Mouse (Mus musculus) brain, embryonic 14.5 days (tissue): ENCODE measurements at regions not wholly inside any gene's neighbourhood (a gene's known extent, or its start where the extent isn't known, plus 50 kb on each side); places are given as distances from the start of the nearest gene placed in this dataset.

Experiments used
- DNase-seq: peaks from one replicate; pipeline ENCODE4 v3.0.0-alpha.2; 2011; ENCODE audit warnings: low read depth
- CTCF ChIP-seq: fragments of 200-500 bp; IDR thresholded peaks from 2 replicates; pipeline ENCODE4 v1.5.1; 2012; ENCODE audit warnings: inconsistent platforms, mild to moderate bottlenecking, moderate library complexity, borderline replicate concordance; ENCODE audit not compliant: insufficient read depth, insufficient read length; ENCODE audit errors: extremely low read depth
- POLR2A ChIP-seq: fragments of 200-500 bp; IDR thresholded peaks from 2 replicates; pipeline ENCODE4 v1.6.1; 2012; ENCODE audit warnings: mild to moderate bottlenecking, inconsistent platforms, borderline replicate concordance; ENCODE audit not compliant: poor library complexity, insufficient read depth, insufficient read length, severe bottlenecking; ENCODE audit errors: extremely low read depth

DNA sequence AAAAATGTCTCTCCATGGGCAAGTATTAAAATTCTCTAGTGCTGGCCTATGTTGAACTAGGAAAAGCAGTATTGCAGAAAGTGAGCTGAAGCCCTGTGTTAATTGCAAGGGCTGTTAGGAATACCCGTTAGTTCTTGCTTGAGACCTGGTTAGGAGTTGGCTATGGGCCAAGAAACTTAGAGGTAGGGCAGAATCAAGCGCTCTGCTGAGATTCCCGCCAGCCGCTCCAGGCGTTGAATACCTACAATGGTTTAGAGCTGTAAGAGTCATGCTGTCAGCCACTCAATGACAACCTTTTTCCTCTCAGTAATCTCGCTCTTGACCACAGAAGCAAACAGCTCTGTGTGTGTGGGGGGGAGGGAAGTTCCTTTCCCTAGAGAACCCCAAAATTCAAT, 156.8 kb upstream of the Tom1l1 start:
- DNase-seq, result peak; percentile 58
- no peak for TF ChIP-seq CTCF
- TF ChIP-seq POLR2A, result no peak

DNA sequence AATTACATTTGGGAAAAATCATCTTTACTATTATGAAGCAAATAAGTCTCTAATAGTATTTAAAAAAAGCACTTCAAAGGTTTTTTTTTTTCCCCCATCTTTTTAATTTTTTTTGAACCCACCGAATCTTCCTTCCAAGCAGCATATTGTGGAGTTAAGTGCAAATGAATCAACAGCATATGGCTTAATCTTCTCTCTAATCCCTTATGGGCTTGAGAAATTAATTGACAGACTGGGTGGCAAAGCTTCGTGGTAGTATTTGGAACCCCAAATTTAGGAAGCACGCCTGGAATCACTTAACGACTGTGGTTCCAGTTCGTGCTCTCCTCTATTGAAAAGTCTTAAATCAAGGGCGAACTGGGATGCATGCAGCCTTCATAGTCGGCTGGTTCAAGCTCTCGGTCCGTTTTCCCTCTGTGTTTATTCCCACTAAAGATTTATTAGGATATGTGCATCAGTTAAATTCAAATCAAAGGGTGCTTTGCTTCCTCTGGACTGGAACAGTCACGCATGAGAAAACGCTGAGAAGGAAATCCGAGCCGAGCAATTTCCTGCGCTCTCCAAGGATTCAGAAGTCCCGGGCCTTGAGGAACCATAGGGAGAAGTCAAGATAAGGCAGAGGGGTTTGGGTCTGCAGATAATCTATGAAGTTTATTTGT, 156.2 kb upstream of the Tom1l1 start:
- TF ChIP-seq POLR2A (no peak), CTCF (no peak)
- peak; percentile 57 for DNase-seq

DNA sequence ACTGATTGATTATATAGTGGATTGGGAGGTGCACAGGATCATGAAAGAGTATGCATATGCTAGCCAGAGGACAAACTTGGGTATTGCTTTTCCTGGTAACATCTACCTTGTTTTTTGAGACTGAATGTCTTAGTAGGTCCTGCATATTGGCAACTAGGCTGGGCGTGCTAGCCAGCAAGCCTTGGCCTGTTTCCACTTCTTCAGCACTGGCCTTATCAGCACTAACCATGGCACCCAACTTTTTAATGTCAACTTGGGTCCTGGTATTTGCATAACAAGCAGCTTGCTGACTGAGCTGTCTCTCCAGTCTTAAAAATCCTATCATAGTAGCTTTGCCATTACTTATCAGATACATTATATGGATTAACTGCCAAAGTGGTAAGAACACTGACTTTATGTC, 150.0 kb upstream of the Tom1l1 start:
- no peak for TF ChIP-seq CTCF
- TF ChIP-seq POLR2A, result no peak
- DNase-seq, result no peak

DNA sequence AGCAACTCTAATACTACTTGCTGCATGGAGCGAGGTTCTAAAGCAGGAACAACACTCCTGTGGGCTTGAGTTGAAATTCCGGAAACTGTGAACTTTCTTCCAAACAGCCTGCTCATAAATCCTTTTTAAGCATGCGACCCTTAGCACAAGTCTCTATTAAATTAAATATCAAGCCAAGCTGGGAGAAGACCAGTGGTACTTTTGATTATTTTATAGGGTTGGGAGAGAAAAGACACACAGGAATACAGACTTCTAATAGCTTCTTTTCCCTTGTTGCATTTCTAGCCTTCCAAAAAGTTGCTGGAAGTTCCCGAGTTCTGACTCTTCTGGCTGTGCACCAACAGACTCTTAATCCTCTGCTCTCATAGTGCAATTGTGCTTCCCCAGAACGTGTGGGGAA, 136.6 kb upstream of the Tom1l1 start:
- TF ChIP-seq CTCF (no peak), POLR2A (no peak)
- DNase-seq, result peak; percentile 5

DNA sequence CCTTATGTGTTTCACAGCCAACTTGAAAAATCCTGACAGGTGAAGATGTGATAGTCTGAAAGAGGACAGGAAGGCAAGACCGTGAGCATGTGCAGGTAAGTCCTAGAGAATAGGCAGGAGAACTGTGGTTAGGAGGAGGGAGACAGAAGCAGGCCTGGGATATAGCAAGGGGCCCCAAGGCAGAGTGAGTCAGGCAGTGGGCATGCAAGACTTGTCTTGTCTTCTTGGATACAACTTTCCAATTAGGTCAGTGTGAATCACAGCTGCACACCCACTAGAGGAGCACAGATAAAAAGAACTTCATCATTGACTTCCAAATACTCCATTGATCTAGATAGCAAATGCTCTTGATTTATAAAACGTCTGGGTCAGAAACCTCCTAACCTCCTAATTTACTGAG, 128.6 kb upstream of the Tom1l1 start:
- TF ChIP-seq CTCF (no peak), POLR2A (no peak)
- DNase-seq, result no peak

DNA sequence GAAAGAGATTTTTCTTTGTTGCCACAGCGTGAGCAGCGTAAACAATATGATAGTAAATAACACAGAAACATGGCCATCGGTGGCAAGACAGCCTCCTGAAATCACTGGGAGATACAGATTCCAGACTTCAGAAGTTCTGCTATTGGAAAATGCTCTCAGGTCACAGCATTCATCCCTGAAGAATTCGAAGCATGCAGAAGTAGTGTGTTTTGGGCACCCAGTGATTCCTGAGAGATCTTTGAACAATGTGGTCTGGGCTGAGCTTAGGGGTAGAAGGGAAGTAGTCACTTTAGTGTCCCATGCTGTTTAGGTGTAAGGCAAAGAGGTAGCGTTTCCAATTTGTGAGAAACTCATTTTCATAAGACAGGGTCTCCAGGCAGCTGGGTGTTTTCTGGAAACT, 126.3 kb upstream of the Tom1l1 start:
- no peak for DNase-seq
- TF ChIP-seq CTCF (no peak), POLR2A (no peak)

DNA sequence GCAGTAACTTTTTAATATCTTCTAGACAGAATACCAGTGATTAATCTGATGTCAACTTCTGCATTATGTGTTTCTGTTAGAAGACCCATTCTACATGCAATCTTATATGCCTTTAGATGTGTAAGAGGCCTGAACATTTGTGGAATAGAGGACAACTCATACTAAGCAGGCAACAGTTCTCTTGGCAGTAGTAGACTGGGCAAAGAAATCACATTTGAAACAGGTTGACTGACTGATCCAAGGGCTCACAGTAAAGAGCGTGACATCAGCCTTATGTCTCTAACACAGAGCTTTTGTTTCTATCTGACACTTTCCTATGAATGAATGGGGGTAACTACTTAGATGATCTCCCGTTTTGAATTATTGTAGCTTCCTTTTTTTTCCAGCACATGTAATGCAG, 124.8 kb upstream of the Tom1l1 start:
- TF ChIP-seq CTCF (no peak), POLR2A (no peak)
- DNase-seq, result peak; percentile 46

DNA sequence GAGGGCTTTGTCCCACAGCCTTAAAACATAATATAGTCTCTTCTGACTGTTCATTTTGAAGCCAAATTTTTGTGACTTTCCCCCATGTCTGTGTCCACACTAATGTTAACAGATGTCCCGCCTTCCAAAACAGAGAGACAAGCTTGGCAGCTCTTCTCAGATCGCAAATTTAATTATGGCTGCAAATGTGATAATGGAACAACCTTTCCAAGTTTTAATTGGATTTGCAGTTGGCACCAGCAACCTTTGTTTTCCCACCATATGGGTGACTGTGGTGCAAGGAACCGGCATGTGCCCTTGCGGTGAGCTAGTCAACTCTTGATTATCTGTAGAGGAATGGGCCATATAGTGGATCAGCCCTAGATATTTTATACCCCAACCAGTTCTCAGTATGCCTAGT, 124.4 kb upstream of the Tom1l1 start:
- DNase-seq, result peak; percentile 87
- TF ChIP-seq POLR2A (no peak), CTCF (no peak)

DNA sequence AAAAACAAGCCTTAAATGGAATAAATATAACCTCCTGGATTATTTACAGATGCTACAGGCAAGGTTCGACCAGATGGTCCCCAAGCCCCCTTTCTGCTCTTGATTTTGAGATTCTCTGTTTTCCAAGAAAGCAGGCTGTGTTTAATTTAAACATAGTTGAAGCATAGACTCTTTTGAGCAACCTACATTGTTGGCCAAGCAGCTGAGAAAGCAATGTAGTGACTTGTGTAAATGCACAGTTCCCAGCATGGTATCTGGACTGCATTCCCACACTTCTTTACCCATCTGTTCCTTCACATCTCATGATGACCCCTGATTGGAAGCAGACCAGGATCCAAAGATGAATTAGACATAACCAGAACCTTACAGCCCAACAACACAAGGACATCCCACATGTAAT, 120.3 kb upstream of the Tom1l1 start:
- TF ChIP-seq CTCF (no peak), POLR2A (no peak)
- DNase-seq, result peak; percentile 38

DNA sequence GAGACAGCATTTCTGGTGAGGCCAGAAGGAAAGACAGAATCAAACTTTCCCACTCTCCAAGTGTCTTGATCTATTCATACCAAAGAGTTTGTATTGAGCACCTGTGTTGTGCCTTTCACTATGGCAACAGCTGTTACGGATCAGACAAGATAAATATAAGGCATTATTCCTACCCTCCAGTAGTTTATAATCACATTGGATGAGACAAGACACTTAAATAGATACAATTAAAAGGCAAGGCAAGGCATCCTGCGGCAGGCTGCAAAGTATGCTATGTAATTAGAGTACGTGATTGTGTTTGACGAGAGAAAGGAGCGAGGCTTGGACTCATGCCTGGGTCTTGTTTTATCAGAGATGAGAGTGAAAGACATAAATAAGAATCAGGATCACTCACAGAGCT, 119.2 kb upstream of the Tom1l1 start:
- peak; percentile 53 for DNase-seq
- TF ChIP-seq POLR2A (no peak), CTCF (no peak)

DNA sequence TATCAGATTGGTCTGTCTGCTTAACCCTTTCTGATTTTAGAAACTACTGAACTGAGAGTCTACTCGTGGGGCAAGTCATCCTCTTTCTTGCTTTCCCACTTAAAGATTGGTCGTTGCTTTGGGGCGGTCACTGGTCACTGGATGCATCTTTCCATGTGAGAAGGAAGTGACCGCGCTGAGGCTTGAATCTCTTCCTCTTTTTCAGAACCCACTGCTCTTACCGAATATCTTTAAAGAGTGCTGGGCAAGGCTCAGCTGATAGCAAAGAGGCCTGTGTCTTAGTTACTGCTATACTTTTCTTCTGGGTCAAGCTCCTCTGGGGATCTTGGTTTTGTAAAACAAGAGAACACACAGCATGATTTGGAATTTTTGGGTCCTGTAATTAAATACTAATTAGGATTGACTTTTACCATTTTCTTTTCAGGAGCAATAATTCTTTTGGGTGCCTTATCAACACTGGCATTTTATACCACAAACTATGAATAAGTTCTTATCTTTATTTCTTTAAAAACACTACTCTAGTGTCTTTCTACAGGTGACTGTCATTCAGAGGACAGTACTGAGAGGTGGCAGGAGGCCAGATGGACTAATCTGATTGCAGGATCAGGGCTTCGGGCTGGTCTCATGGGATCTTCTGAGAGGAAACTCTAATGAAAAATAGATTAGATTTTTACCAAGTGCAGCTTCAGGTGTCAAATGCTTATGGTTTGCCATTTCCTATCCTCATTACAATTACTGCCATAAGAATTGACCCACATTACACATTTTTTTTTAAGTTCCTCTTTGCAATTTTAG, 114.6 kb upstream of the Tom1l1 start:
- DNase-seq, result no peak
- TF ChIP-seq CTCF (no peak), POLR2A (no peak)

DNA sequence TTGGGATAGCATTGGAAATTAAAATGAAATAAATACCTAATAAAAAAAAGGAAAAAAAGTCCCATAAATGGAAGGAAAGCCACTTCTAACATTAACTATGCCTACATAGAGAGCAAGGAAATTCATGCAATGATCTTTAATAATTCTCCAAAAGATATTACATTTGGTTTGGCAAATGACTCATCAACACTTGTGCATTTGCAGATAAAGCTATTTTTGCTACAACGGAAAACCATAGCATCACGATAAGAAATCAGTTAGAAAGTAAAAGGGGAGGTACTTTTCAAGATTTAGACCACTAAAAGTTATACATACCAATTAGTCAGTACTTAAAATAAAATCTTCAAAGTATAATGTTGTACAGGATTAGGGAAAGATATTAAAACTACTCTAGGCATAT, 109.4 kb upstream of the Tom1l1 start:
- TF ChIP-seq CTCF, result no peak
- DNase-seq, result no peak
